Mouse (Mus musculus): ENCODE results near the gene Cfap97d2.
"Not testable (repeated sequence)": the region's sequence is repeated elsewhere in the genome, so short reads cannot be mapped to it uniquely, and the experiment has no call there.

The Cfap97d2 gene

GRCm38 (mm10) chr8:13740817-13741613, 35.3 kb downstream of the Cfap97d2 start:
- CTCF ChIA-PET = no interaction called here

DNA sequence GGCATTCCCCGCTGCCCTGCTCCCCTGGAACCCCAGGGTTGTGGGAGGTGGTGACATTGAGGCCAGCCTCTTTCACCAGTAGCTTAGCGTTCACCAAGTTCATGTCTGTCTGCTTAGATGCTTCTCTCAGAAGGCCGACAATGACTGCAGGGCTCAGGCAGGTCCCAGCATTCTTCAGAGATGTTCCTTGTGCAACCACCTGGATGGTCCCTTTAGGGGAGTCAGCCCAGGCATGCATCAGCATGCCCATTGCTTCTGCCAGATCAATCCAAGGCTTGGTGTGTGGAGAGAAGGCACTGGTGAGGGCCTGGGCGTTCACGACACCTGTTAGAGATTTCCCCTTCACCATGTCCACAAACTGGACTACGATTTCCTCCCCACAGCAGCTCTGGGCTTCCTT, 40.5 kb downstream of the Cfap97d2 start:
- CTCF ChIA-PET = not testable (repeated sequence)

GRCm38 (mm10) chr8:13747626-13748025, 41.9 kb downstream of the Cfap97d2 start:
- CTCF ChIA-PET = no interaction called here

- CTCF ChIA-PET = interaction anchor here (1.2 kb wide), 1 partner anchor 13 kb away, joined by 3 read pairs; no protein-coding TSS in a partner anchor
Measured at GRCm38 (mm10) chr8:13753680-13754079, 48.0 kb downstream of the Cfap97d2 start.

- CTCF ChIA-PET = interaction anchor here (0.5 kb wide), 1 partner anchor 206 kb away, joined by 3 read pairs; no protein-coding TSS in a partner anchor
Measured at GRCm38 (mm10) chr8:13756480-13756879, 50.8 kb downstream of the Cfap97d2 start.

GRCm38 (mm10) chr8:13756982-13757804, 51.5 kb downstream of the Cfap97d2 start, which contains the start of gene Cdc16:
Cdc16 (plus strand) TSS chr8:13757676.
- CTCF ChIA-PET = no interaction called here

- CTCF ChIA-PET = interaction anchor here (0.6 kb wide), 1 partner anchor 335 kb away, joined by 3 read pairs; no protein-coding TSS in a partner anchor
Measured at GRCm38 (mm10) chr8:13757805-13758727, 52.4 kb downstream of the Cfap97d2 start.

DNA sequence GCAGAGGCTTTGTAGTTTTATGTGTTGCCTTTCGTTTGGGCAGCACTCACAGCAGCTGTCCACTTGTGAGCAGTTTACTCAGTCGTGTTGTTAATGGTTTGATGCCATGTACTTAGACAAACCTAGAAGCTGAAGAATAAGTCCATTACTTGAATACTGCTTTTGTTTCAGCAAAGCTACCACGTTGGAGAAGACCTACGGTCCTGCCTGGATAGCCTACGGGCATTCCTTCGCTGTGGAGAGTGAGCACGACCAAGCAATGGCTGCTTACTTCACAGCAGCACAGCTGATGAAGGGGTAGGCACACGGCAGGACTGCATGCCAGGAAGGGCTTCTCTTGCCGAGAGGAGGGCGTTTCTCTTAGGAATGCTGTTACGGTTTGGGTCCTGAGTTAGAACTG, 63.5 kb downstream of the Cfap97d2 start:
- CTCF ChIA-PET = no interaction called here

DNA sequence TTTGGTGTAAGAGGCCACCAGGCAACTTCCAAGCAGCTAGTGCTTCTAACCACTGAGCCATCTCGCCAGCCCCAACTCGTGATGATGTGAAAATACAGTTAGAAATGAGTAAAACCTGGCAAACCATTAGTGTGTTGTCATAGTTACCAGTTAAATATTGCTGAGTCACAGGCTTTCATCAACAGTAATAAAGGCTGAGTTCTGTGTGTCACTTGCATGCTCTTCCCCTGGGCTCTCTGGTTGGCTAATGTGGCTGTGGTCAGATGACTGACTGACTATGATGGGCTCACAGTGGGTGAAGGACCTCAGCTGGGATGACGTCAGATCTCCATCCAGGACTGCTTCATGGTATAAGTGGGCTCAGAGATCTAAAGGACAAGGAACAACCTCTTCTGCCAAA, 74.8 kb downstream of the Cfap97d2 start:
- CTCF ChIA-PET = no interaction called here

DNA sequence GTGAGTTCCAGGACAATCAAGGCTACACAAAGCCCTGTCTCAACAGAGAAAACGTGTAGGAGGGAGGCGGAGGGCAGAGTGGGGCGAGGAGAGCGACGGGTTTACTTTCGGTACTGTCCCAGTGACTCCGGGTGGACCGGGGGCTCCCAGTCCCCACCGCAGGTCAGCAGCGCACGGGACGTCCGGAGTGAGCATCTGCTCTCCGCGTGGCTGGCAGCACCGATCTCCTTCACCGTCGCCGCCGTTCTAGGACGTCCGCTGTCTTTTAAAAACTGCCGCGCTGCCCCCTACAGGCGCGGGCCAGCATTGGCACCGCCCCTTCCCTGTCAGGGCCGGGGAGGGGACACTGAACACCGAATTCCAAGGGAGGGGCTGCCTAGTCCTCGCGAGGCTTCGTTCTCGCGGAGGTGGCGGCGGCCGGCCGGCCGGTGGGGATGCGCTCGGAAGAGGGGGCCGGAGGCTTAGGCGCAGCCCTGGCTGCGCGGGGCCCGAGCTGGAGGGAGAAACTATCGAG, 79.6 kb downstream of the Cfap97d2 start, which contains the start of gene Upf3a:
Upf3a (plus strand) TSS at position 366 of the 514 bp plus-strand sequence.
- CTCF ChIA-PET = no interaction called here

DNA sequence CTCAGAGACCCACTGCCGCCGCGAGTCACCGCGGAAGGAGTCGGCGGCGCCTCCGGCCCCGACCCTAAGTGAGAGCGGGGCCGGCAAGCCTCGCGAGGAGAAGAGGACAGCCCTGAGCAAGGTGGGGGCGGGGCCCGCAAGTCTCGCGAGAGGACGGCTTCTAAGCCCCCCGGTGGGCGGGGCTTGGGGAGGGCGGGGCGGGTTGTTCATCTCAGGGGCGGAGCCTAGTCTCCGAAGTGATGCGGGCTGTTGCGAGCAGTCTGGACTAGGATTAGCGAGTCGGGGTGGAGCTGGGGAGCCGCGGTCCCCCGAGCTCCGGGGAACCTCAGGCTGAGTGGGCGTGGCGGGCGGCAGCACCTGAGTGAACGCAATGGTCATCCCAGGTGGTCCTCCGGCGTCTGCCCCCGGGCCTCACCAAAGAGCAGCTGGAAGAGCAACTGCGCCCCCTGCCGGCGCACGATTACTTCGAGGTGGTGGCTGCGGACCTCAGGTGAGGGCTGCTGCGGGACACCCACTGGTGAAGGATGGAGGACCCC, 80.1 kb downstream of the Cfap97d2 start:
- CTCF ChIA-PET = no interaction called here

GRCm38 (mm10) chr8:13789606-13790005, 83.9 kb downstream of the Cfap97d2 start:
- CTCF ChIA-PET = no interaction called here
